Mouse (Mus musculus) kidney, postnatal 14 days (tissue): ENCODE data around the gene Mief2.

Experiments
- DNase-seq: peaks from one replicate; pipeline ENCODE4 v3.0.0; 2022; ENCODE audit warnings: mixed read lengths

The Mief2 gene

DNA sequence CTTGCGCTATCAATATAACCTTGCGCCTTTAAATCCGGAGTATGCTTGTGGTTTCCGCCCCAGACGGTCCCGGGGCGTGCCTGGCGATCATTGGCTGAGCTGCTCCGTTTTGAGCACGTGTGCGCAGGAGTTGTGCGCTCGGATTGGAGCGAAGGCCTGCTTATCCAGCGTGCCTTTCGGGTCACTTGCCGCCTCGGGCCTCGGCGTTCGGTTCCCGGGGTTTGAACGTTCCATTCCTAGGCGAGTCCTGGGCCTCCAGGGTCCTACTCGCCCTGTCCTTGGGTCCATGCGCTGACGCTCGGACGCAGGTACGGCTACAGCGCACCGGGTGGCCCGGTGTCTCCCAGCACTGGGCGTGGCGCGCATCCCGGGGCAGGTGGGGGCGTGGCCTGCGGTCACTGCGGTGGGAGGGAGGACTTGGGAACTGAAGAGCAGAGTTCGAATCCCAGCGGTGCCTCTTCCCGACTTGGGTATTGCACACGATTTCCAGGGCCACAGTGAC lies at the start of gene Mief2:
TSS of gene Mief2 (plus strand) at position 139 of the 502 bp plus-strand sequence.
- DNase-seq: peak; percentile 97

DNA sequence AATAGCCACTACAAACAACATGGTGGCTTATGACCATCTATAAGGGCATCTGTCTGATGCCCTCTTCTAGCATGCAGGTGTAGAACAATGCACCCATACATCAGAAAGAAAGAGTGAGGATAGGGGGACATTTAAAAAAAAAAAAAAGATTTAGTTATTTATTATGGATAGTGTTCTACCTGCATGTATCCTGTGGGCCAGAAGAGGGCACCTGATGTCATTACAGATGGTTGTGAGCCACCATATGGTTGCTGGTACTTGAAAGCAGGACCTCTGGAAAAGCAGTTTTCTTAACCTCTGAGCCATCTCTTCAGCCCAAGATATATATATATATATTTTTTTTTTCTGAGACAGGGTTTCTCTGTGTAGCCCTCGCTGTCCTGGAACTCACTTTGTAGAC lies 32.0 kb upstream of the Mief2 start:
- no peak for DNase-seq

DNA sequence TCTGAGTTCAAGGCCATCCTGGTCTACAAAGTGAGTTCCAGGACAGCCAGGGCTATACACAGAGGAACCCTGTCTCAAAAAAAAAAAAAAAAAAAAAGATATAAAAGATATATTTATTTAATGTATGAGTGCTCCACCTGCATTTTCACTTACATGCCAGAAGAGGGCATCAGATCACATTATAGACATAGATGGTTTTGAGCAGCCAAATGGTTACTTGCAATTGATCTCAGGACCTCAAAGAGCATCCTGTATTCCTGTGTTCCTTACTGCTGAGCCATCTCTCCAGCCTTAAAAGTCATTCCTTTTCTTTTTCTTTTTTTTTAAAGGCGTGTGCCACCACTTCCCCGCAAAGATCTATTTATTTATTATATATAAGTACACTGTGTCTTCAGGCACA lies 30.6 kb upstream of the Mief2 start:
- DNase-seq: no peak

DNA sequence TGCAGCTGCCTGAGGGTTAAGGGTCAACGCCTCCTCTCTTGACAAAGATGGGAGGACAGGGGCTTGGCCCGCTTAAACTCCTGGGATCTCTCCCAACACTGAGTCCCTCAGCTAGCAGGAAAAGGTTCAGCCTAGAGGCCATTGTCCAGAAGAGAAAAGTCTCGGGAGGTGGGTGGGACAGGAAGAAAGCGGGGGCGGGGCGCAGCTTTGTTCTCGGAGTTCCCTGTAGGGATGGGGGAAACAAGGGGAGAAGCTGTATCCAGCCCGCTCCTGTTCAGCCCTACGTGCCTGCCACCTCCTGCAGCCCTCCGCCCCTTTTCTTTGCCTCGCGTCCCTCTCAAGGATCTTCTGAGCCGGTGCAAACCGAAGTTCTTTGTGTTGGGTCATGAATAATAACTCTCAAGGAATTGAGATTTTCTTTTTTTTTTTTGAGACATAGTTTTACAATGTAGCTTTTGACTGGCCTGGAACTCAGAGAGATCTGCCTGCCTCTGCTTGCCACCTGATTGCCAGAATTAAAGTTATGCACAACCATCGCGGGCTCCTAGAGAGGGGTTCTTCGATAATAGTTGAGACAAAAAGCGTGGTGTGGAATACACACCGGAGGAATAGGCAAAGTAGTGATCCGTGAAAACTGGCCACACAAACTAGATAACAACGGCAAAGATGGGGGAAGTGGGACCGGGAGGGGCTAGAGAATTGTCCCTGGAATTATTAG lies 29.2 kb upstream of the Mief2 start:
- peak; percentile 88 for DNase-seq

DNA sequence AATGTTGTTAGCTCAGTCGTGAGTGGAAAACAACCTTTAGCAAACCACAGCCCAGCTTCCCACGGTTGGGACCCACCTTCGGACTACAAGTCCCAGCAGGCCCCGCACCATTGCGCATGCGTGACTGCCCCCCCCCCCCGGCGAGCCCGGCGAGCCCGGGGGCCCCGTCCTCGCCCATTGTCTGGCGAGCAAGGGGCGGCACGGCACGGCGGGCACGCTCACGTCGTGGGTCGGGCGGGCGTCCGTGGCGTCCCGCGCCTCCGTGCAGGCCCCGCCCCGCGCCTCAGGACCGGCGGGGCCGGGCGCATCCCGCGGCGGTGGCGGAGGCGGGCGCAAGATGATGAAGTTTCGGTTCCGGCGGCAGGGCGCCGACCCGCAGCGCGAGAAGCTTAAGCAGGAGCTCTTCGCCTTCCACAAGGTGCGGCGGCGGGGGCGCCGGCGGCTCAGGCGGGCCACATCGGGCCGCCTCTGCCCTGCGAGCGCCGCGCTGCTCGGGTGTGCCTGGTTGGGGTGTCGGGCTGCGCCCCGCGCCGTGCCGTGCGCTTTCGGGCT lies 28.6 kb upstream of the Mief2 start, which contains the start of gene Llgl1:
TSS of gene Llgl1 (plus strand) at position 200 of the 552 bp plus-strand sequence.
- DNase-seq: peak; percentile 92

DNA sequence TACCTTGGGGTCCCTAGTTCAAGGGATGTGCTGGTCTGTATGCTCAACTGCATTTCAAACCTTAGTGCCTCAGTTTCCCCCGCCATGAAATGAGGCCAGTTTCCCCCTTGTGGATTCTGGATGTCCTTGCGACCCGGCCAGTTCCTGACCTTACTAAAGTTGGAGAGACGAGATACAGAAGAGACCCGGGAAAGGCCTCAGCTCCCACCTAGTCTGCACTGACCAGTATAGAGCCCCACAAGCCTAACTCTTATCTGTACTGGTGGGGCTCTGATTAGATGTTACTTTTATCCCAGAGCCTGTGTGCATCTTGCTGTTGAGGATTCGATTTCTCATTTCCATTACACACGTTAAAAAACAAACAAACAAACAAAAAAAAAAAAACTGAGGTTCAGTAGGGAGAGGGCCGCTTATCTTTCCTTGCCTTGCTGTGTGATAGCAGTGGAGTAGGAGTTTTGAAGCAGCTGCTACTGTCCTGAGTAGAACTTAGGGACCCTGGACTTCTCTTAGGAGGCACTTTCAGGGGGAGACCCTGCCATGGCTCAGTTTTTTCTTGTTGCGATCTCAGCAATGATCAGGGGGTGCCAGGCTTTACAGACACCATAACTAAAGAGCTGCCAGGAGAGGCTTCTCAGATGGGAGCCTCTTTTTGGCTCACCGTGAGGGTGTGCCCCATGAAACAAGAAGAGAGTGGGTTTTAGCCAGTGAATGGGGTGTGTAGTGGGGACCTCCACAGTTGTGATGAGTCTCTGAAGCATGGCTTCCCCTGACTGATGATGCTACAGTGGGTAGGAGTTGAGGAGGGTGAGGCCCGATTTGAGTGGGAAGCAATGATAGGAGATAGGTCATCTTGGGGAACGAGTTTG lies 27.6 kb upstream of the Mief2 start:
- peak; percentile 1 for DNase-seq

DNA sequence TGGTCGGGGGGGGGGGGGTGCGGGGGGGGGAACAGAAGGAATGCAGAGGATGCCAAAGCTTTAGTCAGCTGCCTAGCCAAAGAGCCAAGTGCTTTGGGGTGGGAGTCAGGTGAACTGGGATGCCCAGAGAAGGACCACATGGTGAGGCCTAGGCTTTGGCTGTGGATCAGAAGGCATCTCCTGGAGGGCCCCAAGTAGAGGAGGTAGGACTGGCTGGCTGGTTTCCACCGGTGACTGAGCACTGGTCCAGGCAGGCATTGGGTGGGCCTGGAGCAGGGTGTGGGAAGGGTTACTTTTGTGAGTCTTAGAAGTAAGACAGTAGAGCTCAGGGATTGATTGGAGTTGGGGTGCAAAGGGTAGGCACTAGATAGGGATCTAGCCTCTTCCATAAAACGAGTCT lies 26.6 kb upstream of the Mief2 start:
- peak; percentile 3 for DNase-seq

DNA sequence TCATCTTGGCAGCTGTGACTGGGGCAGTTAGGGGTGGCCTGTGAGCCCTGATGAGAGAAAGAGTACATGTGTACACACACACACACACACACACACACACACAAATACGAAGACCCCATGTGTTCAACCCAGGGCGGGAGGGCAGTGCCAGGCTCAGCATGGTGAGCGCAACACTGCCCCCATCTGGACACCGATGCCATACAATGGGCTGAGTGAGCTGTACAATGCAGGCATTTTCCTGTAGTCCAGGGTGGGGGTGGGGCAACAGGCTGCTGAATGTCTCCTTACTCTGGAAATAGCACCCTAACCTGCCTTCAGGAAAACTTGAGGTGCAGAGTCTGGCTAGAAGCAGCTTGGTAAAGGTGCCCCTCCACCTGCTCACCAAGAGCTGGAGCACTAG lies 25.1 kb upstream of the Mief2 start:
- DNase-seq: peak; percentile 67

DNA sequence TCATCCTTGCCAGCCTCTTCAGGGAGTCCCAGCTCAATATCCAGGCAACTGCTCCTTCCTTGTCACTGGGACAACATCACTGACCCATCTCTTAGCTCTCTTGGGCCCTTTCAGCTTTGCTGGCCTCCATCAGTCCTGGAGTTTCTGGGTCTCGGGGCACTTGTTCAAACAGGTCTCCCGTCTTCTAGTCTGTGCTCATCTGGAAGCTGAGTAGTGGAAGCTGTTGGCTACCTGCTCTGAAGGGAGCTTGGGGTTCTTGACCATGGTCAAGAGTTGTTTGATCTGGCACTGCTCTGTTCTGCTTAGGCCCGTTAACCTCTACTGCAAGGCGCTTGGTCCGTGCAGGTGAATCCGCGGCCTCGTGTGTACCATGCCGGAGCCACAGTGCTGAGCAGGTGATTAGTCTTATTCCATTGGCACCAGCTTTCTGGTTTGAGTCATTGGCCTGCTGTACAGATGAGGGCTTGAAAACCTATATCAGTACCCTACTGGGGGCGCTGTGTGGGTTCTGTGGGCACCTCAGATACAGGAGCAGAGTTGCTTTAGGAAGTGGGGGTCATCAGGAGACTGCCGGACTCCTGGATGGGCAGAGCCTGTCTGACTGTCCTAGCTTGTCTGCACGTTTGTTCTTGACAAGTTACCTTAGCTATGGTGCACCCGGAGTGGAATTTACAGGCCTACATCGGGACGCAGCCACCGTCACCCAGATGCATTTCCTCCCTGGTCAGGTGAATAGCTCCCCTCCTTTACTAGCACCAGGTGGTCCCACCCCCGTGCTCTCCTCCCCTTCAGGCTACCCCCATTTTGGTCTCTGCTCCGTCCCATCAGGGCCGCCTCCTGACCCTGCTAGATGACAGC lies 23.9 kb upstream of the Mief2 start:
- DNase-seq: peak; percentile 1

DNA sequence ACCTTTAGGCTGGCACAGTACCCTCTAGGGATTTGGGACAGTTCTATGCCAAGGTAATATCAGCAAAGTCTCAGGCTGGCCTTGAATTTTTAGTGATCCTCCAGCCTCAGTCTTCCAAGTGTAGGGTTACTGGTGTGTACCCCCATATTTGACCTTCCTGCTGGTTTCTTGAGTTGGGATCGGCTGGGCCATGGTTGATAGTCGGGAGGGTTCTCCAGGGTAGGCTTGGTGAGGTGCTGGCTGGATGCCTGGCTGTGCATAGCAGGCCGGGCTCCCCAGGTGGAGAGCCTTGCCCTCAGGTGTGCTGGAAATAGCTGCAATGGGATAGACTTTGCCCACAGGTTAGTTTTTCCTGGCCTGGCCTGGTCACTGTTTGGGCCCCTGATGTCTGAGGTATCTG lies 22.9 kb upstream of the Mief2 start:
- no peak for DNase-seq

DNA sequence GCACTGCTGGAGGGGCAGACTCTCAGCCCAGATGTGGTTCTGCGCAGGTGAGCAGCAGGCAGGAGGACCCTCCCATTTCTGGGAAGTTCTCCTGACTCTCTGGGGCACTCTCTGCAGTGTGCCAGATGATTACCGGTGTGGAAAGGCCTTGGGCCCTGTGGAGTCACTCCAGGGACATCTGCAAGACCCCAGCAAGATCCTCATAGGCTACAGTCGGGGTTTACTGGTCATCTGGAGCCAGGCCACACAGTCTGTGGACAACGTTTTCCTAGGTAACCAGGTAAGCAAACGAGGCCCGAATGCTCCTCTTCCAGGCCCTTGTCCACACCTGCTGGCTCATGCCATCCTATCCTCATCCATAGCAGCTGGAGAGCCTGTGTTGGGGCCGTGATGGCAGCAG lies 22.1 kb upstream of the Mief2 start:
- DNase-seq: no peak

DNA sequence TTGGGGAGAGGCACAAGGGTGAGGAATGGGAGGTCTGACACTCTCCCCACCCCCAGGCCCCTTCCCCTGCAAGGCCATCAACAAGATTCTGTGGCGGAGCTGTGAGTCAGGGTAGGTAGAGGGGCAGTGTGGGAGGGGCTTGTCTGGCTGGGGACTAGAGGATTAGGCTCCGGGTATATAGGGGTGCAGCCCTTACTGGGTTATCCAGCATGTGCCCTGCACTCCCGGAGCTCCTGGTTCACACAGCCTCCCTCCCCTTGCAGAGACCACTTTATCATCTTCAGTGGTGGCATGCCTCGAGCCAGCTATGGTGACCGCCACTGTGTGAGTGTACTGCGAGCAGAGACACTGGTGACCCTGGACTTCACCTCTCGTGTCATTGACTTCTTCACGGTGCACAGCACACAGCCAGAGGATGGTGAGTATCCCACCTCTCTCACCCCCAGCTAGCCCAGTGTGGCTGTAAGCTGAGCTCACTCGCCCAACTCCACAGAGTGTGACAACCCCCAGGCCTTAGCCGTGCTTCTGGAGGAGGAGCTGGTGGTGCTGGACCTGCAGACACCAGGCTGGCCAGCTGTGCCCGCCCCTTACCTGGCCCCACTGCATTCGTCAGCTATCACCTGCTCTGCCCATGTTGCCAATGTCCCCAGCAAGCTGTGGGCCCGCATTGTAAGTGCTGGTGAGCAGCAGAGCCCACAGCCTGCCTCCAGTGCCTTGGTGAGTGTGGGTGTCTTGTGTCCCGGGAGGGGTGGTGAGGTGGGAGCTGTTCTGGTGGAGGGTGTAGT lies 21.3 kb upstream of the Mief2 start:
- no peak for DNase-seq

DNA sequence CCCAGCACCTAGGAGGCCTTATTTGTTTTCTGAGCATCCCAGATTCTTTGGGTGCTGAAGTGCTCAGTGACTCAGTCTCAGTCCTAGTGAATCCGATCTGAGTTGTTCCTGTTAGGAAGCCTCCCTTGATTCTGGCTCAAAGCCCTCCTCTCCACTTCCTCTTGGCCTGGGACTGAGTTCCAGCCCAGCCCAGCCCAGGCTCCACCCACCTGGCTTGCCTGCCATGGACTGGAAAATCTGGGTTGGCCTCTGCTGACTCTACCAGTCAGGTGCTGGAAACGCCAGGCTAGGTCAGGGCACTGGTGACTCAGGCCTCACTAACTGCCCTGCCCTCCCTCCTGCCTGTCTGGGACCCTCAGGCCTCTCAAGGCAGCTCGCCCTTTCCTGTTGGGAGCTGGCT lies 20.5 kb upstream of the Mief2 start:
- peak; percentile 89 for DNase-seq

DNA sequence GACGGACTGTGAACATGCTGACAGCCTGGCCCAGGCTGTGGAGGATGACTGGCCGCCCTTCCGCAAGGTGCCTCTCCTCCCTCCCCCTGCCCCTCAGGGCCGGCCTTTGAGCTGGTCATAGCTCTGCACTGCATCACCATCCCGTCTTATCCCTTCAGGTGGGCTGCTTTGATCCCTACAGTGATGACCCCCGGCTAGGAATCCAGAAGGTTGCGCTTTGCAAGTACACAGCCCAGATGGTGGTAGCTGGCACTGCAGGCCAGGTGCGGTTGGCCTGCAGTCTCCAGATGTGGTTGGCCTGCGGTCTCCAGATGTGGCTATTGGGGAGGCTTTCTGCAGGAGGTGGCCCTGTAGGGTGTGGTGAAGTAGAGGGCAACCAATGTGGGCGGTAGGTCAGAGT lies 19.6 kb upstream of the Mief2 start:
- DNase-seq: no peak

DNA sequence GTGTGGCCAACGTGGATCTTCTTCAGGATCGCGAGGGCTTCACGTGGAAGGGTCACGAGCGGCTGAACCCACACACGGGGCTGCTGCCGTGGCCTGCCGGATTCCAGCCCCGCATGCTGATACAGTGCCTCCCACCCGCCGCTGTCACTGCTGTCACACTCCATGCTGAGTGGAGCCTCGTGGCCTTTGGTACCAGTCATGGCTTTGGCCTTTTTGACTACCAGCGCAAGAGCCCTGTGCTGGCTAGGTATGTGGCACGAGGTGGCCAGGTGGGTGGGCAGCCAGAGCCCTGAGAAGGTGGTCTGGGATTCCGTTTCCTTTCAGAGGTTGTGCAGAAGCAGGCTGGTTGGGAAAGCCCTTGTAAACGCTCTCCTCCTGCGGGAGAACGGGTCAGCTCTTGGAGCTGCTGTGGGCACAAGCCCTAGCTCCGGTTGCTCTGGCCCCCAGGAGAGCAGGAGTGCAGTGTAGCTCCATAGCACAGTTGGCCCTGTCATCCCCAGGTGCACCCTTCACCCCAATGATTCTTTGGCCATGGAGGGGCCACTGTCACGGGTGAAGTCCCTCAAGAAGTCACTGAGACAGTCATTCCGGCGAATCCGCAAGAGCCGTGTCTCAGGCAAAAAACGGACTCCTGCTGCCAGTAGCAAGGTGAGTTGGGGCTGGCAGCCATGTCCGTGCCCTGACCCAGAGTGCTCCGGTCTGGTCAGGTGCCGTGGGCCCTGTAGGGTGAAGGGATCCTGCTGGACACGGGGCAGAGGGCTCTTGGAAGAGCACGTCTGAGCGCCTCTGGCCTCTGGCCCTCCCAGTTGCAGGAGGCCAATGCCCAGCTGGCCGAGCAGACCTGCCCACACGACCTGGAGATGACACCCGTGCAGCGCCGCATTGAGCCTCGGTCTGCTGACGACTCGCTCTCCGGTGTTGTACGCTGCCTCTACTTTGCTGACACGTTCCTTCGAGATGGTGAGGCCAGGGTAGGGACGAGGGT lies 18.4 kb upstream of the Mief2 start:
- no peak for DNase-seq

DNA sequence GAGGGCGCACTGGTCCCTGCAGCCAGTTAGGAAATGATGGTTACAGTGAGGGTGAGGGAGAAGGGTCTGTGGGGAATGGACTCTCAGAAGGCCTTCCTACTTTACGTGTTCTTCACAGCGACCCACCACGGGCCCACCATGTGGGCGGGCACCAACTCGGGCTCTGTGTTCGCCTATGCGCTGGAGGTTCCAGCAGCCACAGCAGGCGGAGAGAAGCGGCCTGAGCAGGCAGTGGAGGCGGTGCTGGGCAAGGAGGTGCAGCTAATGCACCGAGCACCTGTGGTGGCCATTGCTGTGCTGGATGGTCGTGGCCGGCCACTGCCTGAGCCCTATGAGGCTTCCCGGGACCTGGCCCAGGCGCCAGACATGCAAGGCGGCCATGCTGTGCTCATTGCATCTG lies 17.0 kb upstream of the Mief2 start:
- no peak for DNase-seq

DNA sequence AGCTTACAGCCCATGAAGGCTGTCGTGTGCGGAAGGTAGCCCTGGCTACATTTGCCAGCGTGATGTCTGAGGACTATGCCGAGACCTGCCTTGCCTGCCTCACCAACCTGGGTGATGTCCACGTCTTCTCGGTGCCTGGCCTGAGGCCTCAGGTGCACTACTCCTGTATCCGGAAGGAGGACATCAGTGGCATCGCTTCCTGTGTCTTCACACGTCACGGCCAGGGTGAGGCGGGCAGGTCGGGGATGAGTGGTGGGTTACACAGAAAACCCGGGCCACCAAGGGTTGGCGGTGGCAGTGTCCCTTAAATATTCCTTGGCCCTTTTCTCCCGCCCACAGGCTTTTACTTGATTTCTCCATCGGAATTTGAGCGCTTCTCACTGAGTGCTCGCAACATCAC lies 16.2 kb upstream of the Mief2 start:
- DNase-seq: no peak

DNA sequence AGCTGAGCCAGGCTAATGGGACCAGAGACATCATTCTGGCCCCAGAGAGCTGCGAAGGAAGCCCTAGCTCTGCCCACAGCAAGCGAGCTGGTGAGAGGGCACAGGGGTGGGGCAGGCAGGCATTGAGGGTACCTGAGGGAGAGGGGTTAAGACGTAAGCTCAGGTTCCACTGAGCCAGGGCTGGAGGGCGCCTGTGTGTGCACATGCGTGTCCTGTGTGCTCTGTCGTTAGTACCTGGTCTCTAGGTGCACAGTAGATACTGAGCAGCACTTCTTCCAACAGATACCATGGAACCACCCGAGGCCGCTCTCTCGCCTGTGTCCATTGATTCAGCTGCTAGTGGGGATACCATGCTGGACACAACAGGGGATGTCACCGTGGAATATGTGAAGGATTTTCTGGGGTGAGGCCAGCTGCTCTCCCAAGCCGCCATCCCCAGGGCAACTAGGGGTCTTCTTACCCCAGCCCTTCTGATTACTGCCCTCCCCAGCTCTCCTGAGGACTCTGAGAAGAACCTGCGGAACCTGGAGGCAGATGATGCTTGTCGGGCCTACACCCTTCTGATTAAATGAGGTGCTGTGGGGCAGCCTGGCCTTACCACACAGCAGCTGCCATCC lies 15.5 kb upstream of the Mief2 start:
- DNase-seq: no peak

DNA sequence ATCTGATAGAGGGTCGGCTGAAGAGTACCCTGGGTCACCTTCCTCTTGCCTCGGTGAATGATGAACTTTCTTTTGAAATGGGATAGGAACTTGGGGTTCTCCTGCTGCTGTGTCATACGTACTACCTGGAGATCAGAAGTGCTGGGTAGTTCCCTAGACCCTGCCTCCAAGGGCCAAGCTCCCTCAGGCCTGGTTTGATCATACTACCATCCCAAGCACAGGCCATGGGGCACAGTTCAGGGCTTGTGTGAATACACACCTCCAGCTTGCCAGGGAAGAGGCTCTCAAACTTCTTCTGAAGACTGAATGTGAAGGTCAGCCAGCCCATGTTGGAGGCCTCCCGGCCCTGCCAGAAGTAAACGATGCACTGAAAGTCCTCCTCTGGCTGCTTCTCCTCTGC lies 12.4 kb upstream of the Mief2 start:
- no peak for DNase-seq

DNA sequence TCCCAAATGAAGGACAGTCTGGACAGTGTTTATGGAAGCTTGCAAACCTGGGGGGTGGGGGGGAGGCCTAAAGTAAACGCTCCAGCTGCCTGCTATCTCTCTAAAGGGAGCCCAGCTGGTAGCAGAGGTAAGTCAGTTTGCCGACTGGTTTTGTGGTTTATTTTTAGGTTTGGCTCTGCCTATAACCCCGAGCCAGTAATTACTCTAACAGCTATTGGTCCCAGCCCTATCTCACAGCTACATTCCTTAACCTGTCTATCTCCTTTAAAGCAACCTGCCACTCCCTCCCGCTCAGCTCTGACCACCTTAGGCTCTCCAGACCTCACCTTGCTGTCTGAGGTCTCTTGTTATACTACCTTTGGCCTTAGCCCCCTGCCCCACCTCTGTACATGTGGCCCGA lies 8.9 kb upstream of the Mief2 start:
- no peak for DNase-seq
